Mouse (Mus musculus) CD4-positive, CD25-positive, alpha-beta regulatory T cell, adult 2 months (primary cell): ENCODE measurements at regions not wholly inside any gene's neighbourhood (a gene's known extent, or its start where the extent isn't known, plus 50 kb on each side); places are given as distances from the start of the nearest gene placed in this dataset.

Experiments used
- DNase-seq: peaks from one replicate; pipeline ENCODE4 v3.0.0-alpha.2; 2012; ENCODE audit warnings: low read depth, low spot score

DNA sequence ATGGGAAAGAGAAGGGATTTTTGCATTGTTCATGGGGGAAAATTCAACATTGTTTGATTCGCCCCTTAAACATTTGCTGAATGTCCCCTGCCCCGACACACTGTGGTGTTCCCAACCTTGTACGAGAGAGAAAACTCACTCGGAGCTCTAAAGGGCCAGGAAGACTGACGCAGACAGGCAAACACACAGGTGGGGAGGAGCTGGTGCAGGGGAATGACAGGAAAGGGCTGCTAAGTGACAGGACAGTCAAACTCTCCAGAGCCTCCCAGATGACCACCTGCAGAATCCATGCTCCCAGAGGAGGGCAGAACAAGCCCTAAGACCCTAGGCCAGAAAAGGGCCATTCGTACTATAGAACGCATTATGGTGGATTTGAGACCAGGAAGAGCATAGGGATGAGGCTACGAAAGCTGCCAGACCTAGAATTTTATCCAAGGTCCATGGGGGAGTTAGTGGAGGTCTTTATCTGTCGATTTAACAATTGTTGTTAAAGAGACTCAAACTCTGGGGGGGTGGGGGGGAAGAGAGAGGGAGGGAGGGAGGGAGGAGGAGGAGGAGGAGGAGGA, 94.6 kb upstream of the Pabpc6 start:
- no peak for DNase-seq

DNA sequence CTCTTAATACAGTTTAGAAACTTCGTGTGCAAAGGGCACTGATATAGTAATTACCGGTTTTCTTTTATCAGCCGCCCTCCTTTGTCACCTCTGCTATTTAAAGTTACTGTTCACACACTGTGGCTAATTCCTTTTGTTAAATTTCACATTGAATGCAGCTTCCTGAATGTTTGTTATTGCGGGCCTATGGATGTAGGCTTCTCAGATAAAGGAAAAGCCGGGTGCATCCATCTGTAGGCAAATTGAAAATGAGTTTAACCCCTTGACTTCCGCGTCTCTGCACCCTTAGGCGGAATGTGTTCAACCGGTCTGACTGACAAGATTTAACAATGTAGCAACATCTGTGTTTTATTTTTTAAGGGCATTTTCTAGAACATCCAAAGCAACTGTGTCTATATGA, 93.6 kb upstream of the Pabpc6 start:
- no peak for DNase-seq

DNA sequence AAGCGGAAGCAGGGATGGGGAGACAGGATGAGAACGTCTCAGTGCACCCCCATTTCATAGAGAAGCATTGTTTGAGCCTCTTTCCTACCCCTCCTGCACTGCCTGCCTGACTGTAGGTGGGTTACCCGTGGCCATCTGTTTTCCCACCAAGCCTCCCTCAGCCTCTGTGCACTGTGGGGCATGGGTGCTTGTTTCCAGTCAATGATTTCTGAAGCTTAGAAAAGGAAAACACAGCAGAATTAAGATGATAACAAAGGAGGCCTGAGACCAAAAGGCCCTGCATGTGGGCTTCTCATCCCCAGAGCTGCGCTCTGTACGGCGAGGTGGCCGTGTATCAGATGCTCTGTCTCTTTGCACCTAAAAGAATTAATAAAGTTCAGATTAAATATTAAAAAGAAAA, 92.9 kb upstream of the Pabpc6 start:
- DNase-seq = no peak

DNA sequence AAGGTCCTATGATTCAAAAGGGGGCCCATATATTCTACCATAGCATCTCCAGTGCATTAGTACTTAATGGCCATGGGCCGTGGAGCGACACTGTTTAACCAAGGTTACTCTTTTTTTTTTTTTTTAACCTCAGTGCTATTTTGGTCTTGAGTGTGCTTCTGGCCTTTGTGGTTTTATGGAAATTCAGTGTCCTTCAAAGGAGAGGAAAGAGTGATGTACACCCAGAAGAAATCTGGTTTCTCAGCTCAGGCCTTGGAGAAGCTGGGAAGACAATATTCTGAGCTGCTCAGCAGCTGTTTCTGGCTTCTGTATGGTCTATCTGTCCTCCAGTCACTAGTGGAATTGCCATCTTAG, 91.2 kb upstream of the Pabpc6 start:
- no peak for DNase-seq

DNA sequence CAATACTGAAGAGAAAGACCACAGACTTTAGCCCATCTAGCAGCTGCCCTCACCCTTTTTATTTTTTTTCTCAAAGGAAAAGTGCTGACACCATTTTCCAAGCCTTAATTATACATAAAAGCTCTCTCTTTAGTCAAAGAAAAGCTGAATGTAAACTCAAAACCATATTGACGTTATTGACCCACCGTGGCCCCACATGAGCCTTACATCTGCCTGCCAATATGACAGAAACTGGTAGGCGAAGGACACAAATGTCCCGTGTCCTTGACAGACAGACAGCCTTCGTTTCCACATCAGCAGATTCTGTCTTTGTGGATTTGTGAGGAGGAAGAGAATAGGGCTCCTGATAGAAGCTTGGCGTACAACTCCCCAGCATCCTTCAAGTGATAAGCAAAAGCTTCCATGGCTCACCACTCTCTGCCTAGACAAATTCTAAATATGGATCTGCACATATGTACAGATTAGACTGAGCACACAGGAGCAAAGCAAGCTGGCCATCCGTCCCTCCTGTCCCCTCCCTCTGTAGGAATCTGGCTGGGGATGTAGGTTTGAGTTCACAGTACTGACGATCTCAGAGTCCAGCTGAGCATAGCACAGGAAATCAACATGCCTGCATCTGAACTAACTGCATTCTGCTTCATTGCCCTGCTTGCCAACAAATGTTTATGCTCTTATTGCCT, 90.6 kb upstream of the Pabpc6 start:
- no peak for DNase-seq

DNA sequence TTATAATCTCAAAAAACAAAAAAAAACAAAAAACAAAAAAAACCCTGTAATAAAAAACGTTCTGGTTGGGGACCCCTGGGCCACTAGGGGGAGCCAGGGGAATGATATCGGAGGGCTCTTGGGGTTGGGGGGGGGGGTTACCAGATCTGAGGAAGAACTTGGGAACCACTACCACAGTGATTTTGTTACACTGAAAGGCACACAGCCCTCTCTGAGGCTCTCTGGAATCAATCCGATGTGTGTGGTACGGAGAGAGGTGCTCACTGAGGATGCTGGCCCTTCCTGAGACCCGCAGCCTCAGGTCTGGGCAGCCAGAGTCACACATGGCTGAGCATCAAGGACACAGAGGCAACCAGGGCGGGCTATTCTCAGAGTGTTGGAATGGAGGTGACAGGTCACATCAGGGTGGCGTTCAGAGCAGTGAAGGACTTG, 89.9 kb upstream of the Pabpc6 start:
- DNase-seq = no peak

DNA sequence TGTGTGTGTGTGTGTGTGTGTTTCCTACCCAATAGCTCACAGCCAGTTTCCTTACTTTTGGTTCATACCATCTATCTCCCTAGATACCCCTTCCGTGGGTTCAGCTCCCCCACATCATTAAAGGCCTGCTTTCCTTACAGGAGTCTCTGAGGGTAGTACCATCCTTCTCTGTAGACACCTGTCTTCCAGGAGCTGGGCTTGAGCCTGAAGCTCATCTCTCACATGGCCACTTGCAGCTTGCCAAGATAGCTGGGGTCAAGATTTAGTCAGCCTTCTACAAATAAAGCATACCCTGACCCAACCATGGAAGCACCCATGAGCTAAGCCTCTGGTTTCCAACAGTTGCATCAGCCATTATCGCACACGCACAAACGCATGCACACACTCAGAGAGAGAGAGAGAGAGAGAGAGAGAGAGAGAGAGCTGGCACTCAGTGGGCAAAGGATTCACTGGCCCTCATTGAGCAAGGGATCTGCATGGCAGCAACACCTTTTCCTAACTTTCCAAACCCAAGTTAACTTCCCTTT, 88.3 kb upstream of the Pabpc6 start:
- no peak for DNase-seq

DNA sequence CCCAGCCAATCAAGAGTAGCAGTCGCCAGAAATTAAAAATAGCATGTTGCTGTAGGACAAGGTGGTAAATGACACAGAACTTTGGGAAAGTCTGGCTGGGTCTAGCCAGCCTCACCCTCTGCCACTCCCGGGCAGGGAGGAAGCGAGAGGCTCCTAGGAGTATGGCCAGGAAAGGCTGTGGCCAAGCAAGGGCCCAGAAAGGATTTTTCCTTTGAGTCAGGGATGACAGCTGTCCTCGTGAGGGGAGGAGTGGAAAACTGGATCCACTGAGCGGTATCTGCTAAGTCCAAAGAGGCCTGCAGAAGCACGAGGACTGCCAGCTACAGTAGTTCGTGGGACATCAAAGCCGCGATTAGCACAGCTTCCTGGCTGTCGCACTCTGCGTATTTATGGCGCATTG, 87.2 kb upstream of the Pabpc6 start:
- DNase-seq = no peak

DNA sequence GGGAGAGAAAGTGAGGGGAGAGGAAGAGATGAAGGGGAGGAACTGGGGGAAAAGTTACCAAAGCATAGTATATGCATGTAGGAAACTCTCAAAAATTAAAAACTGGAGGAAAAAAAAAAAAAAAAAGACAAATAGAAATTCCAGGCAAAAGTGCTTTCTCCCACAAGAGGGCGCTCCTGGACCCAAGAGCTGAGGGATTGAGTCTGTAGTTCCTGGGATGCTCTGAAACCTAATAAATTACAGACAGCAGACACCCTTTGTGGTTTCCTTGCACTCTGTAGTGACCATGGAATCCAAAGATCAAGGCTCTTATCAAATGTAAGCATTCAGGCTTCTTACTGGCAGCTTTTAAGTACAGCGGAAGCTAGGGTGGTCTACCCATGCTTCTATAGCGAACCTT, 86.7 kb upstream of the Pabpc6 start:
- peak; percentile 13 for DNase-seq

DNA sequence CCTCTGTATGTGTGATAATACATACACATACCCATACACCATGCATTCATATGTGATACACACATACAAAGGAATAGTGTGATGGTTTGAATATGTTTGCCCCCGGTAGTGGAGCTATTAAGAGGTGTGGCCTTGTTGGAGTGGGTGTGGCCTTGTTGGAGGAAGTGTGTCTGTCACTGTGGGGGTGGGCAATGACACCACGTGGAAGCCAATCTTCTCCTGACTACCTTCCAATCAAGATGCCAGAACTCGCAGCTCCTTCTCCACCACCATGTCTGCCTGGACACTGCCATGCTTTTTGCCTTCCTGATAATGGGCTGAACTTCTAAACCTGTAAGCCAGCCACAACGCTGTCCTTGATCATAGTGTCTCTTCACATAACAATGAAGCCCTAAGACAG, 86.1 kb upstream of the Pabpc6 start:
- no peak for DNase-seq

DNA sequence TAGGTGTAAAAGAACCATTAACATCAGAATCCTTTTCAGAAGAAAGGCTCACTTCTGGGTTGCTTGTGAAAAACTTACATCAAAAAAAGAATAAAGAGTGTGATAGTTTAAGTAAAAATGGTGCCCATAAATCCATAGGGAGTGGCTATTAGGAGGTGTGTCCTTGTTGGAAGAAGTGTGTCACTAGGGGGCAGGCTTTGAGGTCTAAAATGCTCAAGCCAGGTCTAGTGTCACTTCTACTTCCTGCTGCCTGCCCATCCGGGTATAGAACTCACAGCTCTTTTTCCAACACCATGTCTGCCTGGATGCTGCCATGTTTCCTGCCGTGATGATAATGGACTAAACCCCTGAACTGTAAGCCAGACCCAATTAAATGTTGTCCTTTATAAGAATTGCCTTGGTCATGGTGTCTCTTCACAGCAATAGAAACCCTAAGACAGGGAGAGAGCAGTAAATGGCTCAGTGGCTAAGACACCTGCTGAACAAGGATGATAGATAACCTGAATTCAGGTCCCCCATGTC, 85.4 kb upstream of the Pabpc6 start:
- DNase-seq = no peak

DNA sequence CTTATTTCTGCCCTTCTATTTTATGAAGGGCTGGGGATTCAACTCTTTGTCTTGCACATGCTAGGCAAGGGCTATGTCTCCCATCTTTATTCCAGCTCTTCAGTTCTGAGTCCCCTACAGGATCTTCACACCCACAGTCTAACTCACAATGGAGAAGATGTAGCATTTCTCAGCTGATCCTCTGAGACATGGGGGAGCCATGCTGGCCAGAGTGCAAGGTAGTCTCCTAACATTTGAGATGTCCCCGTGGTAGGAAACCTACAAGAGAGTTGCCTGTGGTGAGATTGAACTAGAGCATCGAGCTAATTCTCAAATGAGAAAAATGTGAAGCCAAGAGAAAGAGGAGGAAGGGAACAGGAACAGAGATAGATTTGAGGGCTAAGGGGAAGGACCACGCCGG, 83.3 kb upstream of the Pabpc6 start:
- no peak for DNase-seq

DNA sequence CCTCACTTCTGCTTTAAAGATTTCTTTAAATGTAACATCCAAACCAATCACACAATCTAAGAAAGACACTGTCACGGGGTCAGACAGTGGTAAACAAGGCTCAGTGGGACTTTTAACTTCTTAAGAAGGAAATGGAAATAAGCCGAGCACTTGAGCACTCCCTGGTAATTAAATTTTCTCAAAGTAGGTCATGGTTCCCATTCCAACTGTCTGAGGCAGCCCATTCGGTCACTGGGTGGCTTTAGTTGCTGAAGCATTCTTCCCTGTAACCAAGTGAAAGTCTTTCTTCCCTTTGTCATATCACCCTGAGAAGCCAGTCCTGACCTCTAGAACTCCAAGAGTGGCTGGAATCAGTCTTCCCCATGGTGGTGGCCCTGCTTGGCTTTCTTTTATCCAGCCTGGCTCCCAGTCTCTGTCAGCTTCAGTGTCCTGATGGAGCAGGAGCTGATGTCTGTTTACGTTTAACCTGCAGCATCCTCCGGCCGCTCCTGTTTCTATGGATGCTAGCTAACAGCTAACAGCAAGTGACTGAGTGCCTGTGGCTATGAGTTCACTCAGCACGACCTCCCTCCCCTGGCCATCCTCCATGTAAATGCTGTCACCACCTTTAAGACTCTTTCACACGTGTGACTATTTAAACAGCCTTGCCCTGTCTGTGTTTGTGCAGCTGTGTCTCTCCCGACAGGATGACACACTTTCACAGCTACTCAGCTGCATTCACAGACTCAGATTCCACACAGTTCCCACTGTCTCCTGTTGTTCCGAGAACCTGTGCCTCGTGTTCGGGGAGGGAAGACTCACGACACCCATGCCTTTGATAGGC, 82.0 kb upstream of the Pabpc6 start:
- no peak for DNase-seq

DNA sequence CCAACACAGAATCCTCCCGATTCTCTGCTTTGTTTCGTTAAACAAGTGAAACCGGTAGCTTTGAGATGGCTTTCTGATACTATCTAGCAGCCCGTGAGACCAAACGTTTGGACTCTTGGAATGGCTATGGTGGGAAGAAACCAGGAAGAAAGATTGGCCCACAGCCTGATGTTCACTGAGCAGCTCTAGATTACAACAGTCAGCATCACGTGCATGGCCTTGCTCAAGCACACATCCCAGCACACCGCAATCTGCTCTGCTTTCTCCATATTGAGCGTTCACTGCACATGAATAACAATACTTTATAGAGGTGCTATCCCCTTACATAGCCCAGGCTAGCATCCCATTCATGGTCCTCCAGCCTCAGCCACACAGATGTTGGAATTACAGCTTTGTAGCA, 80.5 kb upstream of the Pabpc6 start:
- no peak for DNase-seq

DNA sequence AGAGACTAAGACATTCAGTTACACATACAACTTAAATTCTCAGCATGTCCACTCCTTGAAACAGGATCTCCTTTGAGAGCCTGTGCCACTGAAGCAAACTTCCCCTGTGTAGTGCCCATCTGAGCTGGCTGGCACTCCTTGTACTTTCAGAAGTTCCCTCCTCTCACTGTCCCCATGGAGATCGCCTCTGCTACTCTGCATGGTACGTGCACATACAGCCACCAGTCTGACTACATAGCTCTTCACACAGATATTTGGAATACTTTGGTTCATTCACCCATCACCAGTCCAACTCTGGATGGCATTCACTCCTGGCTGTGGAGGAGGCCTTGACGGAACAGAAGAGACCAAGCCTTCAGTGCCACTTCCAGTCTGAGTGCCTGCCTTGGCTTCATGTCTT, 79.8 kb upstream of the Pabpc6 start:
- DNase-seq = no peak

DNA sequence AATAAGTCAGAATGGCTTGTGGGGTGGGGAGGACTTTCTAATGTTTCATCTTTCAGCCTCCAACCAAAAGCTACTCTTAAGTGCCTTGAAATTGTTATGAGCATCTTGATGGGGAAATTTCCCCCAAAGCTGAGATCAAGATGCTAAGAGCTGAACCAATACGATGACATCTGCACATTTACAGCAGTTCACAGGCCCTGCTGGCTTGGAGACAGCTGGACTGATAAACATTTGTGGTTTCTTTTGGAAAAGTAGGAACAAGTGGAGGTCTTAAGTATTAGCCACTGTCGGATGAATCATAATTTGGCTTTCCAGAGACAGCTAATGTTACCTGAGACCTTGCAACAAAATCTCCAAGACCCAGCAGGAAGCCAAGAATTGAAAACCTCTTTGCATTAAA, 78.4 kb upstream of the Pabpc6 start:
- DNase-seq = no peak

DNA sequence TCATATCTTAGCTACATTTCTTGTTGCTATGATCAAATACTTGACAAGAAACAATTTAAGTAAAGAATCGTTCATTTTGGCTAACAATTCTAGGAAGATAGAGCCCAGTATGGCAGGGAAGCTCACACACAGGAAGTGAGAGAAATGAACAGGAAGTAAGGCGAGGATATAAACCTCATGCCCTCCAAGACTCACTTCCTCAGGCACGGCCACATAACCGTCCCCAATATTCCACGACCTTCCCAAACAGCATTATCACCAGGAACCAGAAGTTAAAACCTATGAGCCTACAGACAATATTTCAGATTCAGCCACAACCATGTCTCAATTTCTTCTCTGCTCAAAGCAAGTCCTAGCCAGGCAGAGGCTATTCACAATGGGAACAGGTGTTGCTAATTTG, 73.8 kb upstream of the Pabpc6 start:
- no peak for DNase-seq

DNA sequence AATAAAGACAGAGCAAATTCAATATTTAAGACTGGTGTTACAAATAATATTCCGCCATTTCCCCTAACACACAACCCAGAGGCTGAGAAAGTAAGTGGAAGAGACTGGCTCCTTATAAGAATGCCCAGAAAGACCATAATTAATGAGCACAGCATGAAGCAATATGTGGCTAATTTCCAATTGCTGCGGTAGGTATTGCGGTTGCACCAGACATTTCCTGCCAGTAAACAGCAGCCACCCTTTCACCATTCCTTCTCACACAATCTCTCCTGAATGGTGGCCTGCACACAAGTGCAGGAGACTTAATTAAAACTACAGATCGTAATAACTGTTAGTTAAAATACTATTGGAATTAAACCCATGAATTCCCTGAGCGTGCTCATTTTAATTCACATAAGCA, 71.8 kb upstream of the Pabpc6 start:
- no peak for DNase-seq

DNA sequence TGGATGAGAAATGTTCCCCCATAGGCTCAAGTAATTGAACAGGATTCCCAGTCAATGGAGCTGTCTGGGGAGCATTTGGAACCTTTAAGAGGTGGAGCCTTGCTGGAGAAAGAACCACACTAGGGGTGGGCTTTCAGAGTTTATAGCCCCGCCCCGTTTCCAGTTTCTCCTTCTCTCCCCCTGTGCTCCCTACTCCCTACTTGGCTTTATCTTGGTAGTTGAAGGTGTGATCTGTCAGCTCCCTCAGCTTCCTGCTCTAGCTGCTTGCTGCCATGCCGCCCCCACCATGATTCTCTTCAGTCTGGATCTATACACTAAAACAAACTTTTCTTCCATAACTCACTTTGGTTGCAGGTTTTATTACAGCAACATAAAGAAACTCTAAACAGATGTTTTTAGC, 59.5 kb upstream of the Pabpc6 start:
- DNase-seq = no peak

DNA sequence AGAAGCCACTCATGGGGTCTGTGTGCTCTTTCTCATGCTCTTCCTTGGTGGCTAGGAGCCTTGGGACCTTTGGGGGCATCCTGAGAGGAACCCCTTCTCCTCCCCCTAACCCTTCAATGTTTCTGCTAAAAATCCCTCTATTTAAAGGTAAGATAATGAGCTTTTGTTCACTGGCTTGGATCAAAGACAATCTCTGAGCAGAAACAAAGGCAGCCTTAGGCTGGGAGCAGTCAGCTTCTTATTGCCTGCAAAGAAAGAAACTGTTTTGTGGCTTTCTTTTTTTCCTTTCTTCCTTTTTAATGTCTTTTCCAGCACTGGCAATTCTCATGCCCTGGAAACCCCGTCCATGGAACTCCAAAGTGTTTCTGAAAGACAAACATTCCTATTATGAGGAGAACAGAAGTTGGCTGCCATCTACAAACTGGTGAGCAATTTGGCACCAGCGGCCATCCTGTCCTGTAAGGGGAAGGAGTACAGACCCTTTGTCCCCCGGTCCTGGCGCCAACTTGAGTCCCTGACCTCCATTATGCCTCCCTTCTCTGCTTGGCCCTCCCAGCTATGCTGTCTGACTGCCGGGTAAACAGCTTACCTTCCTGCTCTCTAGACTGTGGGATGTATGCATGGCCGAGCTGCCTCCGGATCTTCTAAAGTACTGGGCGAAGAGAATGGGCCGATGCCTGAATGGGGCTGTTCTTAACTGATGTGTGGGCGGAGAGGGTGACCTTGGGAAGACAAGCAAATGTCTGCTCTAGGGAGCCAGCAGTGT, 56.4 kb upstream of the Pabpc6 start:
- DNase-seq = no peak

DNA sequence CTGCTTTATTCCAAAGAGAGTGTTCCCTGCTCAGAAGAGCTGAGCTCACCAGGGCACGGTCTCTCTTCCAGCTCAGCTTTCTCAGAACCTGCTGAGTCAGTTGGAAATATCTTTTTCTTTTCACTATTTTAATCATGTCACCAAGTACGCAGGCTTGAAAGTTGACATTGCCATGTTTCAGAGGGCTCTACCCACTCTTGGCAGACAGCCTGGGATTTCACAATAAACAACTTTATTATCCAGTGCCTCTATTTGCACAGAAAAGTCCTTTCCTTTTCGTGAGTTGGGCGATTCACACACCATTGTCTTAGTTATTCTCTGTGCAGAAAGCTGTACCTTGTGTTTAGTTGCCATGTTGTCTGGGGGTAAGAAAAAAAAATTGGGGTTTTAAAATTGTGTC, 54.0 kb upstream of the Pabpc6 start:
- no peak for DNase-seq

DNA sequence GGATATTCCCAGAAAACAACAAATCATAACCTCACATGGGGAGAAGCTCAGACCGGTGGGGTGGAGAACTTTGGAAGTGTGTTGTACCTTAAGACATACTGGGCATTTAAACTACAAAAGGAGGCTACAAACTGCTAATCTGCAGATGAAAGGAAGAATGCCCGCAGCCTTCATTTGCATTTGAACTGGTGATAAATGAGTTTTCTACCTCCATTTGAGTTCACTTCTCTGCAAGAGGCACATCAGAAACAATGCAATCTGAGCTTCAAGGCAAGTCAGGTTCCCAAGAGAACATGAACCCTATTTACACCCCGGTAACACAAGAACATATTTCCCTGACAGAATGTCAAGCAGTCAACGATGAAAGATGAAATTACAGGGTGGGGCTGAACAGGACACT, 53.2 kb upstream of the Pabpc6 start:
- no peak for DNase-seq
